Mouse (Mus musculus) brain, embryonic 14.5 days (tissue): ENCODE measurements around the gene Ncan.

Experiments
- CTCF ChIP-seq: fragments of 200-500 bp; IDR thresholded peaks from 2 replicates; pipeline ENCODE4 v1.5.1; 2012; ENCODE audit warnings: inconsistent platforms, mild to moderate bottlenecking, moderate library complexity, borderline replicate concordance; ENCODE audit not compliant: insufficient read depth, insufficient read length; ENCODE audit errors: extremely low read depth
- POLR2A ChIP-seq: fragments of 200-500 bp; IDR thresholded peaks from 2 replicates; pipeline ENCODE4 v1.6.1; 2012; ENCODE audit warnings: mild to moderate bottlenecking, inconsistent platforms, borderline replicate concordance; ENCODE audit not compliant: poor library complexity, insufficient read depth, insufficient read length, severe bottlenecking; ENCODE audit errors: extremely low read depth

- no peak for TF ChIP-seq CTCF
- TF ChIP-seq POLR2A, result no peak
These were observed 42.6 kb upstream of the Ncan start for GRCm38 (mm10) chr8:70163316-70163715.
